Mouse (Mus musculus) common myeloid progenitor, adult 5-6 weeks (primary cell): ENCODE measurements around the gene Ugdh. TPM values are rescaled to one million over a fixed set of nuclear protein-coding genes. Genes with fewer than 3 reads are reported as not detected.

Experiments
- ATAC-seq: replicated peaks from 2 replicates; pipeline ENCODE4 v1.8.0; 2016; ENCODE audit warnings: low read depth, mild to moderate bottlenecking, moderate TSS enrichment, inconsistent platforms; ENCODE audit not compliant: poor library complexity, severe bottlenecking
- total RNA-seq: library from RNA; stranded (forward); fragments of 200-1000, 187-1606 nt; gene quantifications from 2 replicates; pipeline ENCODE4 v1.2.3, GENCODE M21; 2017

Gene Ugdh
- total RNA-seq, 1 experiment from 2014 or later: 41.7 TPM

DNA sequence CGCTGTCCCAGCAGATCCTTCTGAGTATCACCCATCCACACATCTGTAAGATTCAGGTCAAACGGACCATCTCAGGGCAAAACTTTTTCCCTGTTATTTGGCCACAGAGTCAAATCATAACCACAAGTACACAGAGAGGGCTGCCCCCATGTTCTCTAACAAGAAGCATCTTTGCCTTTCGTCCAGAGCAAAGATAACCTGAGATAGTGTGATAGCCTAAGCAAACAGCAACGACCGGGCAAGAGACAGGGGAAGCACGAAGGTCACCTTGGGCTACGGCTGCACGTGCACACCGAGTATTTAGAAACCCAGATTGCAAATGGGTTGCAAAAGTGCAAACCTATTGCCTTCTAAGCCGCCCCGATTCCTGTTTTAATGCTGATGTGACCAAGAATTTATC is 67.9 kb downstream of the Ugdh start:
- ATAC-seq: no peak

Other genes with a start within 250 kb of the Ugdh start
- 4.3 and 4.7 TPM in 2 replicates for gene Wdr19, start 236.3 kb downstream of the Ugdh start, total RNA-seq
- 122 and 172 TPM in 2 replicates for gene Rfc1, start 100.3 kb downstream of the Ugdh start, total RNA-seq
- not detected in 2 replicates for gene Klb, start 87.6 kb downstream of the Ugdh start, total RNA-seq
- gene Rpl9, start 44.5 kb downstream of the Ugdh start, total RNA-seq: 2,315 and 2,637 TPM in 2 replicates
- gene Lias, start 44.5 kb downstream of the Ugdh start, total RNA-seq: 34.7 and 42.6 TPM in 2 replicates
- gene Gm43552, start 56.9 kb upstream of the Ugdh start, total RNA-seq: not detected in 2 replicates
- gene Smim14, start 101.2 kb upstream of the Ugdh start, total RNA-seq: 76.0 and 83.0 TPM in 2 replicates
- gene Ube2k, start 101.3 kb upstream of the Ugdh start, total RNA-seq: 48.2 and 49.6 TPM in 2 replicates